Mouse (Mus musculus): ENCODE results near the gene Slc34a1.
A peak's percentile ranks its signal among the peaks of the same experiment; 100 is the strongest.
"Not testable (repeated sequence)": the region's sequence is repeated elsewhere in the genome, so short reads cannot be mapped to it uniquely, and the experiment has no call there.

The Slc34a1 gene

GRCm38 (mm10) chr13:55404853-55405782 lies 7.1 kb downstream of the Slc34a1 start:
- peak; percentile 65 to 88 for DNase-seq

GRCm38 (mm10) chr13:55405783-55406390 lies 7.9 kb downstream of the Slc34a1 start:
- DNase-seq: peak in 1 of 2 experiments; percentile 28

GRCm38 (mm10) chr13:55407341-55407740 lies 9.4 kb downstream of the Slc34a1 start:
- DNase-seq: peak in 1 of 2 experiments; percentile 53

DNA sequence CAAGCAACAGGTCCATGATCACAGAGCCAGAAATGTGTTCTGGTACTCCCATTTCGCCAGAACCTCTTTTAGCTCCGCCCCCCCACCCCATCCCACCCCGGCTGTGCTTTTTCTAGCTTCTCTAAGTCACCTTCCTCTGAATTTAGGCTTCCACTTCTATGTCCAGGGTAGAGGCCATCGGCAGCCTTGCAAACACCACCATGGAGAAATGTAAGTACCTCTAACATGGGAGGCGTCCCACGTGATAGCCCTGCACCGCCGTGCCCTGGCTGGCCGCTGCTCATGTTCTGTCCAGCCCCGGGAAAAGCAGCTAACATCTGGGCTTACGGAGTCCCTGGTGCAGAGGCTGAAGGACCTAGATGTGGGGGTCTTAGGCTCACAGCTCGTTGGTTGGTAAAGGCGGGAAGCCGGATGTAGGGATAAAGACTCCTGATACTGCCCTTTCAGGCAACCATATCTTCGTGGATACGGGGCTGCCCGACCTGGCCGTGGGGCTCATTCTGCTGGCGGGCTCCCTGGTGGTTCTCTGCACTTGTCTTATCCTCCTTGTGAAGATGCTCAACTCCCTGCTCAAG lies 10.6 kb downstream of the Slc34a1 start:
- DNase-seq: peak in 1 of 2 experiments; percentile 65

DNA sequence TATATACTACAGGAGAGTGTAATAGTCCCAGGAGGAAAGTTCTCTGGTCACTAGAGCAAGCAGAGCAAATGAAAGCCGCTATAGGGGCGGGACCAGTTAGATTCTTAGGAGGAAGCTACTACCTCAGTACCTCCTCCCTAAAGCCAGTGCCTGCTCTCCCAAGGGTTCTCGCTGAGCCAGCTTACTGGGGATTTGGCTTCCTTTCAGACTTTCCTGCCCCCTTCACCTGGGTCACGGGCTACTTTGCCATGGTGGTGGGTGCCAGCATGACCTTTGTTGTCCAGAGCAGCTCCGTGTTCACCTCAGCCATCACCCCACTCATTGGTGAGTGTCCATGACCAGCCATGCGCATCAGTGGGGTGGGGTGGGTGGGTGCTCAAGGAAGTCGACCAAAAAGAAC lies 13.8 kb downstream of the Slc34a1 start:
- DNase-seq: peak in 1 of 2 experiments; percentile 58

GRCm38 (mm10) chr13:55412643-55413307 lies 14.8 kb downstream of the Slc34a1 start:
- DNase-seq: peak in 1 of 2 experiments; percentile 37

- DNase-seq: peak in 1 of 2 experiments; percentile 49
Observed at GRCm38 (mm10) chr13:55413333-55413732, 15.3 kb downstream of the Slc34a1 start.

- peak; percentile 87 to 90 for DNase-seq
Observed at GRCm38 (mm10) chr13:55414743-55415380, 16.9 kb downstream of the Slc34a1 start, which contains the start of gene Pfn3. Gene Pfn3 (minus strand): TSS chr13:55415232.

GRCm38 (mm10) chr13:55418004-55418403 lies 20.0 kb downstream of the Slc34a1 start:
- peak; percentile 83 to 95 for DNase-seq

GRCm38 (mm10) chr13:55419142-55419541 lies 21.2 kb downstream of the Slc34a1 start:
- DNase-seq: no peak

- no peak for DNase-seq
Observed at GRCm38 (mm10) chr13:55420018-55420932, 22.3 kb downstream of the Slc34a1 start.

DNA sequence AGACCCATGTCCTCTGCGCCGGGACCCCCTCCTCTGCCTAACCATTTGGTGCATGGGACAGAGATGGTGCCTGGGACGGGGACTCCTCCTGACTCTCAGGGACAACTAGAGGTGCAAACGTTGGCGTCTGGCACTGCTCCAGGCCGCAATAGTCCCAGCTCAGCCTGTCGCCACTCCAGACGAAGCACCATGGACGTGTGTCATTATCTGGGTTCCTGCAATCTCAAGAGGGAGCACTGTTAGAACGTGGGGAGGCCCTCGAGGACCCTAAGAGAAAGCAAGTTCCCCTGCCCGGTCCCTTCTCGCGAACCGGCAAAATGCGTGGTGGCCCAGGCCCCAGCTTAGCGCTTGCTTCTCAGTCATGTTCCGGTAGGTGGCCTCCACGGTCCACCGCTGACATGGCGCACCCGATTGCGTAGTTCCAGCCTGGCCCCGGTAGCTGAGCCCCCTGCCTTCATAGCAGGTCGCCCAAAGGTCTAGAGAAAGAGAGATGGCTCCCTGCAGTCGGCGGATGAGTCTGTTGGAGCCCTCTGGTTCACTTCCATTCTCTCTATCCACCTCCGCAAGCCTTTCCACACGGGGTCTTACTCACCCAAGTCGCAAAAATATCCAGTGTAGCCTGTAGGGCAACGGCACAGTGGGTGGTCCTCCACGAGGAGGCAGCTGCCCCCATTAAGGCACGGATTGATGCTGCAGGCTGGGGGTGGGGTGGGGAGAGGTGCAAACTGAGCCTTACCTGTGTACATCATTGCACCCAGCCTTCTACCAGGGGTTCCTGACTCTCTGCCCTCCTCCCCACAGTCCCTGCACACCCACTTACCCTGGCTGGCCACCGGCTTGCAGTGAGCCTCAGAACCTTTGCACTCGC lies 23.2 kb downstream of the Slc34a1 start:
- peak; percentile 71 to 86 for DNase-seq

DNA sequence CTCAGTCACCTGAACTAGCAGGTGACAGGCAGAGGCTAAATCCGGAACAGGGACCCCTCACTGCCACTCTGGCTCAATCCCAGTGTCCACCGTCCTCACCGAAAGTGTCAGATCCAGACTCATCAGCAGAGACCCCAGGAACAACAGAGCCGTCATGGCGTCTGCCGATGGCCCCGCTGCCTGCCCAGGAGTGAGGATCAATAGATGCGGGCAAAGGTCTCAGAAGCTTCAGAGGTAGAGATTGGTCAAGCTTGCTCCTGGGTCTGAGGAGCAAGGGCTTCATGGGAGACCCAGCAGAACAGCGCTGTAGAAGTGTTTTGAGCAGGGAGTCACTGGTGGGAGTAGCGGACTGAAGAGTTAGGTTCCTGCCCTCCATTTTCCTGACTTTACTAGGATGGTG lies 28.6 kb downstream of the Slc34a1 start, which contains the start of gene F12:
Gene F12 (minus strand): TSS at position 181 of the 400 bp plus-strand sequence.
- DNase-seq: no peak

DNA sequence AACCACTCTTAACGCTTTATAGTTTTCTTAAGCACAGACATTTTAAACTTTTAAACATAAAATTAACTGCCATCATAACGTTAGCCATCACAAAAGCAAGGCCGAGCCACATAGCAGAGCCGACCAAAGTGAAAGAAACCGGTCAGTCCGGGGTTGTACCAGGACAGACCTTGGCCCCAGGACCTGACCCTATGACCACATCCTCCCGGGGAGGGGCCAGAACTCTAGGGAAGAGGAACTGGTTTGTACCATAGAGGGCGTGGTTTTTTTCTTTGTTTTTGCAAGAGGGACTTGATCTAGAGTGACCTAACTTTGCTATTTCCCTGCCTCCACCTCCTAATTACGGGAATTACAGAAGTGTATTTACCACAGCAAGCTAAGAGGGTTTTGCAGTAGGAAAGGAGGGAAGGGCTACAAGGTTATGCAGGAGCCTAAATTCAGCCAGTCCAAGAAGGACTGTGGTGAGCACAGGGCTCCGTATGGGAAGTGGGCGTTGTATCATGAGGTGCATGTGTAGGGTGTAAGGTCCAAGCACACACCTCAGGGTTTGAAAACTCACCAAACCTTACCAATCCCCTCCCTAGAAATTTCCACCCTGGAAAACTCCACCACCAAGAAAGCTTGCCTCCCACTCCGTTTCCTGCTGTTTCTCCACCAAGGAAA lies 31.4 kb downstream of the Slc34a1 start:
- DNase-seq: peak; percentile 84 to 85

GRCm38 (mm10) chr13:55430566-55430965 lies 32.6 kb downstream of the Slc34a1 start:
- DNase-seq: no peak

DNA sequence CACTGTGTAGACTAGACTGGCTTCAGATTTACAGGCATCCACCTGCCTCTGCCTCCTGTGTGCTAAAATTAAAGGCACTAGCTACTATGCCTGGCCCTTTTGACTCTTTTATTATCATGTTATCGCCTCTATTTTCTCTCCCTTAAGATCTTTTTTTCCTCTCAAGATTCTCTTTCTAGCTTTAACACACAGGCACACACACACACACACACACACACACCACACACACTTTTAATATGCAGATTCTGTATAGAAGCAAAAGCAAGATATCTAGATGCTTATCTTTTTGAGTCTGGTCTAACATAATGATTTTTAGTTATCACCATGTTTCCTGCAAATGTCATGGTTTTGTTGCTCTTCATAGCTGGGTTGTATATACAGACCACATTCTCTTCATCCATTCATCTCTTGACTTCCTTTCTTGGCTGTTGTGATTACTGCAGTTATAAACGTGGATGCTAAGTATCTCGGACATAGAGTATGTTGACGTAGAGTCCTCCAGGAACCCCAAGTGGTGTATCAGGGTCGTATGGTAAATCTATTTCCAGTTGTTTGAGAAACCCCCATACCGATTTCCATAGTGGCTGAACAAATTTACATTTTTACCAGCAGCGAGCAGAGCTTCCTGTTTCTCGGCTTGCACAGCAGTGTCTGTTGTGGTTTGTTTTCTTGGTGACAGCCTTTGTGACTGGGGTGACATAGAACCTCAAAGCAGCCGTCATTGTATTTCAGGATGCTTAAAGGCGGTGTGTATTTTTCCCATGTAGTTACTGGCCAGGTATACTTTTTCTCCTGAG lies 34.1 kb downstream of the Slc34a1 start:
- DNase-seq: no peak

- DNase-seq: not testable (repeated sequence)
Observed at GRCm38 (mm10) chr13:55437111-55437629, 39.2 kb downstream of the Slc34a1 start.

DNA sequence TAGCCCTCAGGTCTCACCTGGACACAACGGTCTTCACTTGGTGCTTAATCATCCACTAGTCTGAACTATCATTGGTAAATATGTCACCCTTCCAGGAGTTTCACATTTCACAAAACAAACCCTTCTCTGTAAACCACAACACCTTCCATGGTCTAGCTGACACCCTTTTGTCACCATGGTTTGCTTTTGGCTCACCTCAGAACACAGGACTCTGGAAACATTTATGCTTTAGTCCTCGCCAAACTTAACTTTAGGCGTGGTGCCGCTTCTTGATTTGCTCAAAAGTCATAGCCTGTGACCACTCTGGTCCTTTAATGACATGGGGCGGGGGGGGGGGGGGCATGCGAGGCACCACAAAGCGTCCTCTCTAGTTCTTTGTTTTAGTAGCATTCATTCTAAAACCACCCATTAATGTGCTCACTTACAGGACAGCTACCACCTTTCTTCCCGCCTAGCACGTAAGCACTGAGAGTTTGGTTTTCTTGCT lies 45.9 kb downstream of the Slc34a1 start:
- no peak for DNase-seq

Data from kidney, postnatal 36 days (tissue).